Mouse (Mus musculus): ENCODE measurements at regions not wholly inside any gene's neighbourhood (a gene's known extent, or its start where the extent isn't known, plus 50 kb on each side); places are given as distances from the start of the nearest gene placed in this dataset.

DNA sequence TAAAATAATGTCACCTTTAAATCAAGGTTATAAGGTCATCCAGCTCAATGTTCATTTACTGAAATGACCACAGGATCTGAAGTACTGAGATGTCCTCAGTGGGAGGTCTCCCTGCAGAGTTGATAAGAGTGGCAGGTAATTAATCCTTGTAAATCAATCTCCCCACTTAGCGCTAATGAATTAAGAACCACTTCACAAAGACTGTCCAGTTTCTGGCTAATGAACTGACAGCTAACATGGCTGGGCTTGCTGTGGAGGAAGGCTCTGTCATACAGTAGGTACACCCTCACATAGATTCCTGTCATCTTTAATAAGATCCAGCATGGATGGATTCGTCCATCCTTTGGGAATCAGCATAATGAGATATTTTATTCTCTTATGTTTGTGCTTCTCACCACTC, 297.7 kb upstream of the Nmur2 start:
- TF ChIP-seq CTCF (IDR thresholded peaks at IDR 0.05; ENCODE audit: insufficient read depth, low read length) (no peak), POLR2A (IDR thresholded peaks at IDR 0.05; ENCODE audit: borderline replicate concordance, extremely low read depth, low read depth, low read length) (no peak)
